Mouse (Mus musculus) splenic B cell, adult 2 months (primary cell): ENCODE measurements at regions not wholly inside any gene's neighbourhood (a gene's known extent, or its start where the extent isn't known, plus 50 kb on each side); places are given as distances from the start of the nearest gene placed in this dataset.

Source experiments
- DNase-seq: peaks from one replicate; pipeline ENCODE4 v3.0.0-alpha.2; 2011; ENCODE audit warnings: low read depth, low spot score
- H3K27me3 ChIP-seq: 2 replicates; pipeline ENCODE4 v1.6.1; 2012; ENCODE audit warnings: mild to moderate bottlenecking, low read length, moderate library complexity, mixed read lengths; ENCODE audit not compliant: control insufficient read depth, poor library complexity, insufficient read depth, severe bottlenecking
- H3K36me3 ChIP-seq: 2 replicates; pipeline ENCODE4 v1.6.1; 2012; ENCODE audit warnings: mild to moderate bottlenecking, low read length, moderate library complexity, mixed read lengths; ENCODE audit not compliant: control insufficient read depth, poor library complexity, insufficient read depth, severe bottlenecking

DNA sequence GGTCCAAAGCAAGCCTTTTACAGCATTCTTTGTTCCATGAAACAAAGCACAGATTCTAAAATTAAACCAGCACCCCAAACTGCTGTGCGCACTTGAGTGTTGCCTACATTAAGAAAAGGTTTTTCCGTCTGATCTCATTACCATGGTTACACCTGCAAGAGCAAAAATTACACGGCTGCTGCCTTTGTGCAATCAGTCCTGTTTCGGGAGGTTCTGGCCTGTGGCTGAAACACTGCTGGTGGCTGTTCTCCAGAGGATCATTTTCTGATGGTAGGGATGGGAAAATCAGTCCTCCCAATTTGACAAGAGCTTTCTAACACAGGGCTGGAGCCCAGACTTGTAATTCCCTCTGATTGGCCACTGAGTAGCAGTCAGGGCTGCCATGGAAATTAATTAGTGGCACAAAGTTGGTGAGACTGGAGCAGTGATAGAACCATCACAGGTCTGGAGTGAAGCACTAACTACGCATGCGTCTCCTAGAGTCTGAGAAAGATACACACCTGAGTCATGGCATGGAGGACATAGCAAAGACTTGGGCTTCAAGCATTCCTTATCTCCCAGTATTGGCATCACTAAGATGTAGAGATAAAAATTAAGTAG lies 114.8 kb upstream of the Fam49a start:
- no peak for DNase-seq
- no peaks in the 10 kb centered on the region for H3K27me3 ChIP-seq
- H3K36me3 ChIP-seq, result no peaks in the 10 kb centered on the region

DNA sequence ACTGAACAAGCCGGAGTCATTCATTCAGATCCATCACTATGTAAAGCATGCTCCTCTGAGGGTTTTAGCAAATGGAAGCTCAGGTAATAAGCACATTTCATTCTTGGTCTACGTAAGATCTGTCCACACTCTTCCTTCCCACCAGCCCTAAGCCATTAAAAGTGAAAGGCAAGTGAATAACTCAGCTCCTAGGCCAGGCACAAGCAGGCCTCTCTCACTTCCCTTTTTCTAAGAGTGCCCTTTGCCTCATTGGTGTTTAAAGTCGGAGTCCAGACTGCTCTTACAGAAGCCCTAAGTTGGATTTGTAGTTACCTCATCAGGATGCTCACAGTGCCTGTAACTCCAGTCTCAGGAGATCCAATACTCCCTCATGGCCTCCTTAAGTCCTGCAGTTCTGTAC lies 114.1 kb upstream of the Fam49a start:
- no peaks in the 10 kb centered on the region for H3K36me3 ChIP-seq
- no peaks in the 10 kb centered on the region for H3K27me3 ChIP-seq
- DNase-seq, result peak; percentile 53

DNA sequence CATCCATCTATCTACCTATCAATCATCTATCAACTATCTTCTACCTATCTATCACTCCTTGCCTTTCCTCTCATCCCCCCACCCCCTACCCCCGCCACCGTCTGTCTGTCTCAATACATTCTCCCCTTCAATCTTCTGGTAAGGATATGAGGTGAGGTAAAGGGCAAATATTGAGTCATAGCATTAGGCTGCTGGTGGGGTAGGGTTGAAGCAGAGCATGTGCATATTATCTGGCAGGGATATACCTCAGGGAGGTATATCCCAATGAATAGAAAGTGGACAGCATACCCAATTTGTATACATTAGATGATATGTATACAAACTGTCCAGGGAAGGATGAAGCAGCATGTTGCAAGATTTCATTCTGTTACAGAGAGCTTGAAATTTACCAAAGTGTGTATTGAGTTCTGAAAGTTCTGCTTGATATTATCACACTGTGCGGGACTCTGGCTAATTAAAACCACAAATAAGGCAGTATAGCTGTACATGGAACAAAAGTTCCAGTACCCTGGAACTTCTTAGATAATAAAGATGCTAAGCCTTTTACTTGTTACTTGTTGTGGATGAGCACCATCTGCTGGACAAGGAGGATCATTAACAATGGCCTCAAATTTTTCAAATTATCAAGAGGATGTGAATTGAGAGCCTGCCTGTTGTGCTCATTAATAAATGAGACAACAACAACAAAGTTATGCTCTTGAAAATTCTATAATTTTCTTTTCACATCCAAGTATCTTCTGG lies 113.1 kb upstream of the Fam49a start:
- Histone ChIP-seq H3K27me3 (no peaks in the 10 kb centered on the region), H3K36me3 (no peaks in the 10 kb centered on the region)
- DNase-seq, result peak; percentile 66

DNA sequence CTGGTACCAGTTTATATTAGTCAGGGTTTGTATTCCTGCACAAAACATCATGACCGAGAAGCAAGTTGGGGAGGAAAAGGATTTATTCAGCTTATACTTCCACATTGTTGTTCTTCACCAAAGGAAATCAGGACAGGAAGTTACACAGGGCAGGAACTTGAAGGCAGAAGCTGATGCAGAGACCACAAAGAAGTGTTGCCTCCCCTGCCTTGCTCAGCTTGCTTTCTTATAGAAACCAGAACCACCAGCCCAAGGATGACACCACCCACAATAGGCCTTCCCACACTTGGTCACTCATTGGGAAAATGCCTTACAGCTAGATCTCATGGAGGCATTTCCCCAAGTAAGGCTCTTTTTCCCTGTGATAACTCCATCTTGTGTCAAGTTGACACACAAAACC lies 97.5 kb upstream of the Fam49a start:
- DNase-seq, result no peak
- Histone ChIP-seq H3K27me3 (no peaks in the 10 kb centered on the region), H3K36me3 (no peaks in the 10 kb centered on the region)

DNA sequence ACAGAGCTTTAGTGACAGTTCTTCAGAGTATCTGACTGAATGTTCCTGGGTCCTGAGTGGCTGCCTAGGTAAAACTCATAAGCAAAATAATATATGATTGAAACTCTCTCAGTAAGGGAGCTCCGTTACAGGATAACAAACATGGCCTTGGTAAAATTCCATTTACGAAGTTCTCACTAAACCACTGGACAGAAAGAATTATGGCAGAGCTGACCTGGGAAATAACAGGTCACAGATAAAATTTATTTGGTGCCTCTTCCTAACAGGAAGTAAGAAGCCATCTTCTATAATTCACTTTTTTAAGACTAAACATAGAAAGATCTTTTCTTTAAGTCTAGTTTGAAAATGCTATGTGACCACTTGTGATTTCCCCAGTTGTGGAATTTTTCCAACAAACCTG lies 91.4 kb upstream of the Fam49a start:
- no peak for DNase-seq
- Histone ChIP-seq H3K36me3 (no peaks in the 10 kb centered on the region), H3K27me3 (no peaks in the 10 kb centered on the region)

DNA sequence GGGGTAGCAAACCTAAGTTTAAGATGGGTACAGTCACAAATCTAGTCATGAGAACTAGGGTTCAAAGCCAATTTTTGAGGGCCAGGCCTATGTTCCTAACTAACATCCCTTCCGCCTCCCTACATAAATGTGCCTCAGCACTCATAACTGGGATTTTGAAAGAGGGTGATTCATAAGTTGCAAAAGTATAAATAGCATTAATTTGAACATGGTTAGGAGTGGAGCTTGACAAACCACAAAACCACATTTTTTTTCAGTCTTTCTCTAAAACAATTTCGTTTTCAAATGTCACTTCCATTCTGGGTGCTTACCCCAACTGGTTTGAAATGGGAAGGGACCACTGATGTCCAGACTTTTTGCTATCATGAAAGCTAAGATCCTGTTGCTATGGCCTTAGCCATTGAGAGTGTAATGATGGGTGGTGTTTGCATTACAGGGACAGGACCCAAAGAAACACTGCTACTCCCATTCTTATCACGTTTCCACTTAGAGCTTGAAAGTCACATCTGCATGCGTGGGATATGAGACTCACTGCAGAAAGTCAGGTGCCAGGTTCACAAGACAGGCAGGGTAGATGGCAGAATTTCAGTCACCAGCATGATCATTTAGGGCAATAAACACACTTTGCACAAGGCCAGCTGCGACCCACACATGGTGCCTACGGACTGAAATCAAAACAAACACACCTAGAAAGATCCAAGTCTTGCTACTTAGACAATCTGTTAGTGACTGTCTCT lies 89.7 kb upstream of the Fam49a start:
- DNase-seq, result no peak
- Histone ChIP-seq H3K27me3 (no peaks in the 10 kb centered on the region), H3K36me3 (no peaks in the 10 kb centered on the region)

DNA sequence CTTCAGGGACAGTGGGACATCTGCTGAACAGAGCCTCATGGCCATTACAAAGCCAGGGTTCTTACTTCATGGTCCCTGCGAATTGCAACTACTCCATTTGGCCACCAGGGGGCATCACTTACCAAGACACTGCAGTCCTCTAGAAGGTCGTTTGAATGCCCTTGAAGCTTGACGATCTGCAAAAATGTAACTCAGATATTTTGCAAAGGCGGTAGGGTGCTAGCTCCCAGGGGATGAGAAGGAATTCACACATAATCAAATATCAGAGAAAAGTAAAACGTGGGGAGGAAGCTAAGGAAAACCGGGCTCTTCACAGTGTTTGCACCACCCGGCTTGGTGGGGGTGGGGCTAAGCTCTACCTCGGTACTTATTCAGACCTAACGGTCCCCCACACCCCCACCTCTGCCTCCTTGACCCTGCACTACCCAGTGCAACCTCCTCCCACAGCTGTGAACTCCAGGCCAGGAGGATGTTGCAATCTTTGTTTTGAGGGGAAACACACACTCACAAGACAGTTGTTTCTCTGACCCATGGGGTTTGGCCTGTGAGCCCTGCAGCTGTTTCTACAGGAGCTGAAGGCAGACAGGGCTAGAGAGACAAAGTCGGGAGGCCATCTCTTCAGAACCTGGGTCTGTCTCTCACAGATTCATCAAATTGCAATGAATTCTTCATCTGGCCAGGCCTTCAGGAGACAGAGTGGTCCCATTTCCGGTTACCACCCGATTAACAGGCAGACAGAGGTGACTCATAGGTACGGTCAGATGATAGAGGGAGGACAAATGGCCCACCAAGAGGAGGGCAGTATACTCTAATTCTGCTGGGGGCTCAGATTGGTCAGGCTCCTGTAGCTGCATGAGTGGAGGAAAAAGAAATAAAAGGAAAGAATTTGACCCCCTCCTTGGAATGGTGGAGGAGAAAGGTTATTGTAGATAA lies 85.3 kb upstream of the Fam49a start:
- DNase-seq, result peak; percentile 90
- Histone ChIP-seq H3K36me3 (no peaks in the 10 kb centered on the region), H3K27me3 (no peaks in the 10 kb centered on the region)

DNA sequence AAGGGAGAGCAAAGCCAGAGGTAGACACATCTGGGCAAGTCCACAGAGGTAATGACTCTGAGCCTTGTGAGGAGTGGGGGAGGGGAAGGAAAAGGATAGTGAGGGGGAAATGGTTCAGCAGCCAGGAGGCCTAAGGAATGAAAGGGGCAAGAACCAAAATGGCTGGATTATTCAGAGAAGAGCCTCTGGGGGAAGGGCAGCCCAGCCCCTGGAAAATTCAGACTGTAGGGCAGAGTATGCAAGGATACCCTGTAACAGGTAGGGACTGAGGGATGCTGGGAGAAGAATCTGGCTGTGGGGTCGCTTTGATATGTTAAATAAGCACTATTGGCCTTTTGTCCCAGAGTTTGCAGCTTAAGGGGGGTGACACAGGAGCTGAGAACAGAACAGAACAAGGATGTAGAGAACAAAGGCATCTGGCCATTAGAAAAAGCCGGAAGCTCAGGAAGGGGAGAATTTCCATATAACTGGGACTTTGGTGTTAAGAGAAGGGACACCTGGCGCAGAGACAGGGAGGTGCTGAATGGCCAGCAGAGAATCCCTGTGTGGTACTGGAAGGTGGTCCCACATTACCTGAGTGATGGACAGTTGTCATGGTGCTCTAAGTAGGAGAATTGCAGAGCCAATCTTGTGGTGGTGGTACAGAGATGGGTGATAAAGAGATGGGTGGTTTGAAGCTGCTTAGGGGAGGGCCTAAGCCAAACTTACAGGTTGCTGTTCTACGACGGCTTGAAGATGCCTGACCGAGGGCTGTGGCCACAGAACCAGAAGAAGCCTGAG lies 84.5 kb upstream of the Fam49a start:
- no peaks in the 10 kb centered on the region for H3K36me3 ChIP-seq
- DNase-seq, result no peak
- no peaks in the 10 kb centered on the region for H3K27me3 ChIP-seq

DNA sequence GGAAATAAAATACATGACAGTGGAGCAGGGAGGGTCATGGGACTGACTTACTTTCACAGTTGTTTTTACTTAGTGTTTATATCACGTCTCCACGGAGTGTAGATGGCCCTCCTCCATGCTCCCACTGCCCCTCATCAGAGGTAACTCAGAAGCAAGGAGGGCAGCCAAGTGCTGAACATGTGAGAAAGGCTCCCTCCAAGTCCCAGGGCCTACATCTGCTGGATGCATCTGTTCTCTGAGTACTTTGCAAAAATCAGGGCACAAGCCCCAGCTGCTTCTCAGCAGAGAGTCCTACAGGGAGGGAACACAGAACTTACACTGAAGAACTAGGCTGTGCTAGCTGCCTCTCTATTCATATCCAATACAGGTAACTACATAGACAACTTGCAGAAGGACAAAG lies 83.5 kb upstream of the Fam49a start:
- Histone ChIP-seq H3K36me3 (no peaks in the 10 kb centered on the region), H3K27me3 (no peaks in the 10 kb centered on the region)
- no peak for DNase-seq

DNA sequence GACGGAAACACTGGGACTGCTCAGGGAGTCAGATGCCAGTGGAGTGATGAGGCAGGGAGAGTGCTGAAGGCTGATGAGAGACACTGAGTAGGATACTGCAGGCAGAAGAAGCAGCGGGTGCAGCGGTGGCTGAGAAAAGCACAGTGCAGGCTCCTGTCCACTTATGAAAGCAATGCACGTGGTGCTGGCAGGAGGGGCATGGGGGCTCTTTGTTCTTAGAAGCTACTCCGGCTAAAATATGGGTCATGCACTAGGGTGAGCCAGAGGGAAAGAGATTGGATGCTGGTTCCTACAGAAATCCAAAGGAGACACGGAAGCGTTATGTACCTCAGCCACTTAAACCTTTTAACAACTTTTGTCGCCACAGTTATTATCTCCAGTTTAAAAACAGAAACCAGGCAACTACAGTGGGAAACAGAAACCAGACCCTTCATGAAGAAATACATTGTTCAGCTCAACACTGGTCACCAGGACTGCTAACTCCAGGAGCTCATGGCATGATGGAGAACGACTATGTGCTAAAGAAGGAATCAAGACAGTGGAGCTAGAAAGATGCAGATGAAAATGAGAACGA lies 82.6 kb upstream of the Fam49a start:
- Histone ChIP-seq H3K27me3 (no peaks in the 10 kb centered on the region), H3K36me3 (no peaks in the 10 kb centered on the region)
- no peak for DNase-seq

DNA sequence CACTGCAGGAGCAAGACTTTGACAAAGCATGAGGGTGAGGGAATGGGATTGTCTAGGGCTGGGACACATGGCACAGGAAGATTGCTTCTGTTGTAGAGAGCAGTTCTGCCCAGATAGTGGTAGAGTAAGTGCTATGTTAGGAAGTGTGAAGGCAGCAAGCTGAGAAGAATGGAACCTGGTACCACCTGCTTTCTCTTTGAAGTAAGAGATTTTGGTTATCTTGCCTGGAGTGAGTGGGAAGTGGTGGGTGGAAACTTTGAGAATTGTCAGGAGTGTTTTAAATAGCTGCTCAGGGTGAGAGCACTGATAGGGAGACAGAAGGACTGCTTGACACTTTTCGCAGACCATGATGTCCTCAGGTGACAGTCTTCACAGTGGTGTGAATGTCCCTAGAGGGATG lies 81.0 kb upstream of the Fam49a start:
- no peaks in the 10 kb centered on the region for H3K36me3 ChIP-seq
- no peaks in the 10 kb centered on the region for H3K27me3 ChIP-seq
- DNase-seq, result no peak

DNA sequence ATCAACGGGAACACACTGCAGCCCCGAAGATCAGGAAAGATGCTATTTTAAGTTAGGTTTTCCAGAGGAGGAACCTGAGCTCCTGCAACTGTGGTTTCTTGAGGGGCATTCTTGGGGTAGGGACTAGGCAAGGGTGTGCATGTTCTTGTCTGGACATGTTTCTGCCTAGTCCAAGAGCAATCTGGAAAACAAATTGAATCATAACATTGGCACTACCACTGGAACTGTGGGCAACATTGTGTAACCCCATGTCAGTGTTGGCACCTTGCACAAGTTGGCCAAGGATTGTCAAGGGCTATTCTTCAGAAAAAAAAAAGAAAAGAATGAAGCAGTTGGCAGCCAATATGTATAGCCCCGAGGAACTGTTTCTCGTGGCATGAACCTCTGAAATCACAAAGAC lies 80.3 kb upstream of the Fam49a start:
- H3K36me3 ChIP-seq, result no peaks in the 10 kb centered on the region
- no peak for DNase-seq
- no peaks in the 10 kb centered on the region for H3K27me3 ChIP-seq

DNA sequence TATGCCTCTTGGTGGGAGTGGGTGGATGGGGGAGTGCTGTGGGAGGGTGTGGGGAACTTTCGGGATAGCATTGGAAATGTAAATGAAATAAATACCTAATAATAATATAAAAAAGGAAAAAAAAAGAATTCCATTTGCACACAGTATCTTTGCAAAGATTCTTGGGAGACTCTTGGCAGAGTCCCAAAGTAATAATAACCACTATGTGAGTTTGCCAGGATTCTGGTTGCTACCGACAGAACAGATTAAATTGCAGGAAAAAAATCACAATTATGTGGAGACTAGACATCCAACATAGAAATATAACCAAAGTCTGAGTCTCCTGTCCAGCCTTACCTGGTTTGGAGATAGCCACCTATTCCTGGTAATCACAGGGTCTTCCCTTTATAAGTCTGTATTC lies 75.6 kb upstream of the Fam49a start:
- DNase-seq, result no peak

DNA sequence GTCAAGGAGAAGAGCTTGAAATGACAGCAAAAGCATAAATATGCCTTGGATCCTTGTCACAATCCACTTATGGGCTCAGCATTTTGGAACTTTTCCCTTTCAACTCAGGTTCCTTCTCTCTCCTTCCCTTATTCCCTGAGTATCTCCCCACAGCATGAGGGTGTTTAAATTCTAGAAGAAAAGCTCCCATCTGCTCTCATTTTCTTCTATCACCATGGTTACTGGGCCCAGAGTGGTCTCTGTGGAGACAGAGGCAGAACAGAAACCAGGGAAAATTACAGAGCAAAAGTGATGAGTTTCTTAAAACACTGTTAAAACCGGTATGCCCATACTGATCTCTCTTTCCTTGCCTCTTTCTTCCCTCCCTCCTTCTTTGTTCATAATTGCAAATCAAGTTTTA lies 66.9 kb upstream of the Fam49a start:
- H3K36me3 ChIP-seq, result no peaks in the 10 kb centered on the region
- no peaks in the 10 kb centered on the region for H3K27me3 ChIP-seq
- DNase-seq, result no peak

More for the DNA sequence above, 75.6 kb upstream of the Fam49a start:
- H3K27me3 ChIP-seq, result no peaks in the 10 kb centered on the region
- H3K36me3 ChIP-seq, result no peaks in the 10 kb centered on the region
